Mouse (Mus musculus) left cerebral cortex, adult 9 months (tissue): ENCODE results near the gene Maml3.

Experiments used
- DNase-seq, 2 experiments: peaks; one replicate each; pipeline ENCODE4 v3.0.0; 2022; ENCODE audit warnings: low spot score in 2 of 2

Gene Maml3

DNA sequence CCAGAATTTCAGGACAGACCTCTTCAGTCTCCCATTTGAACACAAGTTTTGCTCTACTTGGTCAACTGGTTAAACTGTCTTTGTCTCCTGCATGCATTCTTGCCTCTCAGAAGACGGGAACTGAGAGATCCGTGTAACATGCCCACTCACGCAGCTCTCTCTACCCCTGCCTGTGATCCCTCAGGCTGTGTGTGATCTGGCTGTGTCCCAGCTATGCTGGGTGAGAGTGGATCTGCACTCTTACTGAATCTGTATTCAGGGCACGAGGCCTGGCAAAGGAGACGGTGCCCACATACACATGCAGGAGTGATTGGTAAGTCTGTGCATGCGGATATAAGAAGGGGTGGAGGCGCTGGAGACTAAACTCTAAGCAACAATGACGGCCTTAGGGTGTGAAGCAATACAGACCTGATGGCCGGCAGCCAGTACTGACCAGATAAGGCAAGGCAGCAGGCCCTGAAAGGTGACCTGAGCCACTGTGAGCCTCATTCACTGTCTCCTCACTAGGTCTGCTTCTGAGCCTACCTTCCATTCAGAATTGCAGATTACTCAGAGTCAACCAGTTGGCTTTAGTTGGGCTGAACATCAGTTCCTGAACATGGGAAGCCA is 274.0 kb downstream of the Maml3 start:
- DNase-seq, result no peak

- no peak for DNase-seq
Measured at GRCm38 (mm10) chr3:51825530-51825929, 279.3 kb downstream of the Maml3 start.

- no peak for DNase-seq
Measured at GRCm38 (mm10) chr3:51824506-51824905, 280.4 kb downstream of the Maml3 start.

GRCm38 (mm10) chr3:51821551-51821950 is 283.3 kb downstream of the Maml3 start:
- no peak for DNase-seq

GRCm38 (mm10) chr3:51819109-51819508 is 285.8 kb downstream of the Maml3 start:
- no peak for DNase-seq

- DNase-seq, result no peak
Measured at GRCm38 (mm10) chr3:51817919-51818318, 287.0 kb downstream of the Maml3 start.

- no peak for DNase-seq
Measured at GRCm38 (mm10) chr3:51817329-51817728, 287.5 kb downstream of the Maml3 start.

DNA sequence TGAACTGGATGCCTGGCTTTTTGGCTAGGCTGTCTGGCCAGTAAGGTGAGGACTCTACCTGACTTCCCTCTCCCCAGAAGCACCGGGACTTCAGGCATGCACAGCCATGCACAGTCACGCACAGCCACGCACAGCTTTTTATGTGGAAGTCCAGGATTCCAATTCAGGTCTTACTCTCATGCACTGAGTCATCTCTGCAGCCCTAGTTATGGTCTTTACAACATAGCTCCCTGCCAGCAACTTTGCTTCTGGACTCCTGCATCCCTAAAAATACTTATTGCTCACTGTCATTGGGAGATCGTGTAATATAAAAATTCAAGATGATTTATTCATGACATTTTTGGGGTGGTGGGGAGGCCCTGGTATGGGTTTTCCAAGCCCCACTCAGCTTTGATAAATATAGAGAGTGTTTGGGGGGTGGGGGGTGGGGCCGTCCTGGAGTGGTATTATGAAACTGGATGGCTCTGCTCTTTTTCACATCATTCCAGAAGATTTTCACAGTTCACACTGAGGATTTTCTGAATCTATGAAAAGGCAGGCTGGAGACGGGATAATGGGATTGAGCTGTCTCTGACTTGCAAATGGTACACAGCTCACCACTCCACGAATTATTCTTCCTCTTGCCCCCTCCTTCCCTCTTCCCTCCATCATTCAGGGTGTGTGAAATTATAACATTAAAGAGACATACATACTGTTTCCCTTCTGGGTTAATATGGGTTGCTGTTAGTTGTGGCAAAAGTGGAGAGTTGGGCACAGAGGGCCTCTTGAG is 288.2 kb downstream of the Maml3 start:
- no peak for DNase-seq

GRCm38 (mm10) chr3:51814073-51814472 is 290.8 kb downstream of the Maml3 start:
- DNase-seq, result no peak

DNA sequence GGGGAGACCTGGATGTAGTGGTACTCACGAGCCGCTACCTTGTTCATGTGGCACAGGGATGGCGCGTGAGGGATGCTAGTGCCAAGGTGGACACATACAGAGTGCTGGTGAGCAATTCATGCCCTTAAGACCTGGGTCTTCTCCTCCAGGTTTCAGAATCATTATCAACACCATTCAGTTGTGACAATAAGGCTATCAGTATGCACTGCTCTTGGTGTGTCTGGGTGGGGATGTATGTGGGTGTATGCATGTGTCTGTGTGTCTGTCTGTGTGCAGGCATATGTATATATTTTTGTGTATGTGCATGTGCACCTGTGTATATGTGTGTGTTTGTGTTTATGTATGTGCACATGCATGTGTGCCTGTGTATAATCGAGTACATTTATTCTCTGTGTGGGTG is 291.7 kb downstream of the Maml3 start:
- DNase-seq, result no peak

DNA sequence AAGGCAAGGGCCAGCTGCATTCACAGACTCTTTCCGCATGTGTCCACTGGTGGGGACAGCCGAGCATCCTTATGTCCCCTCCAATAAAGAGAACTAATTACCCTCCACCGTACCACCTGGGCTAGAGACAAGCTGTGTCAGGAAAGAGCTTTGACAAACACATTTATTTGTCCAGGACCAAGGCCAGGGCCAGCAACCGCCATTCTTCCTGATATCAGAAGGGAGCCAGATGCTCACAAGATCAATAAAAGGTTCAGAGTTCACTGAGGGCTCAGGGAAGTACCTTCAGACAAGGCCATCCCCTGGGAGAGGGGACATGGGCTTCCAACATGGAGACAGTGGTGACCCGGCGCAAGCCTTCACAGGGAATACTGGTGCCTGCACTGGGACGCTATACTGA is 294.1 kb downstream of the Maml3 start:
- no peak for DNase-seq

DNA sequence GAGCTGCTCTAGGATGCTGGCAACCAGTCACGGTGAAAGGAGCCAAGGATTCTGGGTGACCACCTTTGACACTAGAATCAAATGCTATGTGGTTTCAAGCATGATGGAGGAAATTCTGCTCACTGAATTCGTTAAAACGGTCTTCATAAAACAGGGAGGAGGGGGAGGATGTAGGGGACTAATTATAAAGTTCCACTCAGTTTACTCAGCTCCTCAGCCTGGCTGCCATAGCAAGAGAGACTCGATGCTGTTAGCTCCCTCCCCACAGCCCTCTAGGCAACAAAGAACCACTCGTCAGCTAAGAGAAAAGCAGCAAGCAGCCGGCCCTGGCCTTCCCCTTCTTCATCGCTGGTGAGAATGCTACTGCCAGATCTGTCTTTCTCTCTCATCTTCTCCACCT is 295.1 kb downstream of the Maml3 start:
- DNase-seq, result no peak

GRCm38 (mm10) chr3:51807981-51808870 is 296.6 kb downstream of the Maml3 start:
- no peak for DNase-seq

- no peak for DNase-seq
Measured at GRCm38 (mm10) chr3:51805488-51806318, 299.2 kb downstream of the Maml3 start.

- DNase-seq, result no peak
Measured at GRCm38 (mm10) chr3:51803903-51804302, 301.0 kb downstream of the Maml3 start.

- no peak for DNase-seq
Measured at GRCm38 (mm10) chr3:51799650-51800049, 305.2 kb downstream of the Maml3 start.

DNA sequence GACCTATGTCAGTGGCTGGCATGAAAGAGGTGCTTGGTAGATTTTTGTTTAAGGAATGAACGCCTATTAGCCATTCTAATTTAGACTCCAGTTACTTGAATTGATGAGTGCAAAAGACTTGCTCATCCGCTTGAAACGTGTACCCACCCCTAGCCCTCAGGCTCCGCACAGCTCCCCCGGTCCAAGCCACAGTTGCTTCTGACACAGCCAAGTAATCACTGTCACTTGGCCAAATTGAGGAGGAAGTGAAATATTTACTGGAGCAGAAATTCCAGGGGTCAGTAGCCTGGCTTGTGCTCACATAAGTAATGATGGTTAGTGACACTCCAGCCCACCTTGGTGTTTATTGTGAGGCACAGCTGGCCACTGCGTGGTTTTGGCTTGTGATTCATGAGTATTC is 308.0 kb downstream of the Maml3 start:
- DNase-seq, result no peak

GRCm38 (mm10) chr3:51796219-51796828 is 308.6 kb downstream of the Maml3 start:
- DNase-seq, result no peak

- DNase-seq, result no peak
Measured at GRCm38 (mm10) chr3:51791542-51791941, 313.3 kb downstream of the Maml3 start.

GRCm38 (mm10) chr3:51789389-51789904 is 315.4 kb downstream of the Maml3 start:
- no peak for DNase-seq
